Mouse (Mus musculus) liver, embryonic 13.5 days (tissue): ENCODE results near the gene Babam2. TPM values are rescaled to one million over a fixed set of nuclear protein-coding genes. Genes with fewer than 3 reads are reported as not detected.

Source experiments
- ATAC-seq: fragments of 200-750 bp; cut with Nextera tagmentation; 2 replicates; pipeline ENCODE4 v1.8.0; 2017; ENCODE audit warnings: low read depth, mild to moderate bottlenecking, moderate number of reproducible peaks, moderate library complexity
- DNase-seq: peaks from one replicate; pipeline ENCODE4 v3.0.0; 2022
- H3K27ac ChIP-seq: fragments of 300-500 bp; sonication (generic); 2 replicates; pipeline ENCODE4 v1.5.1; 2015; ENCODE audit warnings: moderate library complexity, mild to moderate bottlenecking, inconsistent platforms
- H3K27me3 ChIP-seq: fragments of 300-500 bp; sonication (generic); 2 replicates; pipeline ENCODE4 v1.6.1; 2015; ENCODE audit warnings: mild to moderate bottlenecking, inconsistent platforms
- H3K36me3 ChIP-seq: fragments of 300-500 bp; sonication (generic); 2 replicates; pipeline ENCODE4 v1.6.1; 2015; ENCODE audit warnings: mild to moderate bottlenecking, inconsistent platforms
- H3K4me1 ChIP-seq: fragments of 300-500 bp; sonication (generic); replicated peaks from 2 replicates; pipeline ENCODE4 v1.6.1; 2015; ENCODE audit warnings: inconsistent platforms
- H3K4me2 ChIP-seq: fragments of 300-500 bp; sonication (generic); 2 replicates; pipeline ENCODE4 v1.6.1; 2015; ENCODE audit warnings: inconsistent platforms, mild to moderate bottlenecking, moderate library complexity
- H3K4me3 ChIP-seq: fragments of 300-500 bp; sonication (generic); replicated peaks from 2 replicates; pipeline ENCODE4 v1.5.1; 2015; ENCODE audit warnings: mild to moderate bottlenecking, inconsistent platforms
- H3K9ac ChIP-seq: fragments of 300-500 bp; sonication (generic); 2 replicates; pipeline ENCODE4 v1.6.1; 2015; ENCODE audit warnings: mild to moderate bottlenecking, inconsistent platforms
- H3K9me3 ChIP-seq: fragments of 300-500 bp; sonication (generic); replicated peaks from 2 replicates; pipeline ENCODE4 v1.6.1; 2016; ENCODE audit warnings: inconsistent platforms
- WGBS: fragments of 180-500 bp; shearing (Covaris S2); methylation state at CpG from one replicate; pipeline ENCODE4 v1.1.7; 2015; ENCODE audit not compliant: insufficient replicate concordance; 5-methylcytosine and 5-hydroxymethylcytosine counted together
- microRNA-seq: library from miRNA; unstranded; fragments of <30 nt; microRNA quantifications from one replicate; pipeline ENCODE4, GENCODE M21; 2016
- polyA plus RNA-seq: library from polyadenylated mRNA; unstranded; fragments of >200 nt; fragmentation: Nextera tagmentation; extraction: Ambion mirVana; gene quantifications from 2 replicates; pipeline ENCODE4 v1.2.1, GENCODE M21; 2015

The Babam2 gene
- polyA plus RNA-seq, 1 experiment from 2014 or later = 37.1 TPM

DNA sequence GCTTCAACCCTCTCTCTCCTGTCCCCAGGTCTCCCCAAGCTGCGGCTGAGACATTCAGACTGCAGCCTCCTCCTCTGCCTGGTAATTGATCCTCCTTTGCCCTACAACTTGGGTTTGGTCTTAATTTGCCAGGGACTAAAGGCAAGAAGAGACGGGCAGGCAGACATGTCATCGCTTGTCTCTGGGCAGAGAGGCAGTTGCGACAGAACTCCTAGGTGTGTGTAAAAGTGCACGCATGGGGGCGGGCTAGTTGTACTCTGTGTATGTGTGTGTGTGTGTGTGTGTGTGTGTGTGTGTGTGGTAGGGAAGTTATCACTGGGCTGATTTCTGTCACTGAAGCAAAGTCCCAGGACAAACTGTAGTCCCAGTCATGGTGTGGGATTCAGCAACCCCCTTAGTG, 424.5 kb downstream of the Babam2 start:
- no peak for ATAC-seq
- H3K27ac ChIP-seq = no peak overlapping the region
- WGBS = 65% methylated on average over 6 of the region's 6 CpGs

DNA sequence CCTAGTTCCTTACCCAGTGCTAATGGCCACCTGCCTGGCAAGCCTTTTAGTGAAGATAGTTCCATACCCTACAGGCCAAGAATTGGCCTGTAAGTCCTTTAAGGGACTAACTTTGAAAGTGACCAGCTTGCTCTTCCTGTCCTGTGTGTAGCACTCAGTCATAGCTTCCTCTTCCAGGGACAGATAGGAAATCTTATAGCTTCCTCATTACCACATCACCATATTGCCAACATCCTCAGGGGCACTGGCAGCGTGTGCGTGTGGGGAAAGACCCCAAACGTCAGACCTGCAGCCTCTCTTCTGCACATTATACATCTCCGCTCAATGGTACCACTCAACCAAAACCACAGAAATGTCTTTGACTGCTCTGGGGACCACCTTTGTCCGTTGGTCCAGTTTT, 424.9 kb downstream of the Babam2 start:
- no peak overlapping the region for H3K9ac ChIP-seq
- 24% methylated on average over 5 of the region's 5 CpGs for WGBS
- DNase-seq (no peak), ATAC-seq (no peak)
- H3K9me3 ChIP-seq = no peaks in the 10 kb centered on the region
- no peak overlapping the region for H3K4me2 ChIP-seq
- H3K4me1 ChIP-seq = 0 out of 2 replicates have a peak, but pooled peaks cover 3% of the 10 kb centered on the region
- H3K27ac ChIP-seq = no peak overlapping the region
- no peak overlapping the region for H3K4me3 ChIP-seq
- H3K27me3 ChIP-seq = 0 out of 2 replicates have a peak, but pooled peaks cover 7% of the 10 kb centered on the region
- no peaks in the 10 kb centered on the region for H3K36me3 ChIP-seq

More for the DNA sequence above, 424.5 kb downstream of the Babam2 start:
- H3K36me3 ChIP-seq = no peaks in the 10 kb centered on the region
- H3K4me2 ChIP-seq = no peak overlapping the region
- no peak overlapping the region for H3K9ac ChIP-seq
- DNase-seq = no peak
- no peak overlapping the region for H3K4me3 ChIP-seq
- 0 out of 2 replicates have a peak, but pooled peaks cover 3% of the 10 kb centered on the region for H3K4me1 ChIP-seq
- 0 out of 2 replicates have a peak, but pooled peaks cover 7% of the 10 kb centered on the region for H3K27me3 ChIP-seq
- H3K9me3 ChIP-seq = no peaks in the 10 kb centered on the region

DNA sequence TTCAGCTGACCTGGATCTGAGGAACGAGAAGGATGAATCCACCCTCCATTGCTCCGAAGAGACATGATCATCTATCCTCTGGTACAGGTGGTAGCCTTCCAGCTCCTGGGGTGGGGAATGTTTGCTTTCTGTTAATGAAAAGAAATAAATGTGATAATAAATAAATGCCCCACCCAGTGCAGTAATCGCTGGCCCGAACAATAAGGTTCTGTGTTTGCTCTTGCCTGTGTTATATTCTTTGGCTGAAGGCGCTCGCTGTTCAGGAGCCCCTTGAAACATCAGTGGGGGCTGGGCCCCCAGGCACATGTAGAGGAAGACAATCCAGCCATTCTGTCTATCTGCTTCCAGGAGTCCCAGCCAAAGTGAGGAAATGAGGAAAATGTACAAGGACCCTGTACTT, 427.5 kb downstream of the Babam2 start:
- DNase-seq = no peak
- no peaks in the 10 kb centered on the region for H3K9me3 ChIP-seq
- 0 out of 2 replicates have a peak, but pooled peaks cover 3% of the 10 kb centered on the region for H3K4me1 ChIP-seq
- WGBS = 79% methylated on average over 6 of the region's 6 CpGs
- no peak overlapping the region for H3K4me3 ChIP-seq
- H3K9ac ChIP-seq = no peak overlapping the region
- no peaks in the 10 kb centered on the region for H3K36me3 ChIP-seq
- no peak overlapping the region for H3K4me2 ChIP-seq
- ATAC-seq = no peak
- H3K27me3 ChIP-seq = peaks cover 19% of the 10 kb centered on the region
- H3K27ac ChIP-seq = no peak overlapping the region

DNA sequence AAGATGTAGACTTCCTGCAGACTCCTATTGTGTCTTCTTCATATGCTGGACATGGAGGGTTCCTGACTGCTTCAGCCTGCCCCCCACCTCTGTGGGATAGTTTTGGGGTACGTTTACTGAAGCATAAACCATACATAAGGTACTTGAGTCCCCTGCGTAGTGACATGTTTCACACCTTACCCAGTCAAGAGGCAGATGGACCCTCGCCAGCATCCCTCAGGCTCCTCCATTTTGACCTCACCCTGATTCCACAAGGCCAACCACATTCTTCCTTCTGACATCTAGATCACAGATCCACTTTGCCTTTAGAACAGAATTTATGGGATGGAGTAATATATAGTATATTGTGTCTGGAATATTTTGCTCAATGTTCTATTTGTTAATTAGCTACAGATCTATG, 429.7 kb downstream of the Babam2 start:
- Histone ChIP-seq H3K4me2 (no peak overlapping the region), H3K9ac (no peak overlapping the region), H3K4me1 (0 out of 2 replicates have a peak, but pooled peaks cover 1% of the 10 kb centered on the region), H3K4me3 (no peak overlapping the region), H3K27me3 (peaks cover 40% of the 10 kb centered on the region), H3K9me3 (no peaks in the 10 kb centered on the region), H3K36me3 (no peaks in the 10 kb centered on the region), H3K27ac (no peak overlapping the region)
- ATAC-seq (no peak), DNase-seq (no peak)
- WGBS = 62% methylated on average over 3 of the region's 3 CpGs

DNA sequence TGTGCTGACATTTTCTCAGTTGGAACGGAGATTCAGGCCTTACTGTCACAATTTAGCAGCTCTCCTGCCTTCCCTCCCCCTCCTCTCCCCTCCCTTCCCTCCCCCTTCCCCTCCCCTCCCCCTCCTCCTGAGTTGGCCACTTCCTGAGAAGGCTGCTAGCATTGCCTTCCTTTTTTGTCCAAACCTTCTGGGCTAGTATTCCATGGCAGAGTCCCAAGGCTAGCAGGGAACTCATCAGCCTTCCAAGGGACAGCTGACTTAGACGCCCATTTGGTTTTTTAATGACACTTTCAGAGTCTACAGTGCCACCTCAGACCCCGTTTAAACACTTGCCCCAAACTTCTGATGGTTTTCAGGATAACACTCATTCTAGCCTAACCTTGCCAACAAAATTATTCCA, 430.4 kb downstream of the Babam2 start:
- Histone ChIP-seq H3K27me3 (peaks cover 47% of the 10 kb centered on the region), H3K4me3 (no peak overlapping the region), H3K4me2 (no peak overlapping the region), H3K9ac (no peak overlapping the region), H3K36me3 (no peaks in the 10 kb centered on the region), H3K27ac (no peak overlapping the region), H3K4me1 (0 out of 2 replicates have a peak, but pooled peaks cover 2% of the 10 kb centered on the region), H3K9me3 (no peaks in the 10 kb centered on the region)
- ATAC-seq (no peak), DNase-seq (no peak)
- WGBS = 23% methylated on average over 3 of the region's 3 CpGs

DNA sequence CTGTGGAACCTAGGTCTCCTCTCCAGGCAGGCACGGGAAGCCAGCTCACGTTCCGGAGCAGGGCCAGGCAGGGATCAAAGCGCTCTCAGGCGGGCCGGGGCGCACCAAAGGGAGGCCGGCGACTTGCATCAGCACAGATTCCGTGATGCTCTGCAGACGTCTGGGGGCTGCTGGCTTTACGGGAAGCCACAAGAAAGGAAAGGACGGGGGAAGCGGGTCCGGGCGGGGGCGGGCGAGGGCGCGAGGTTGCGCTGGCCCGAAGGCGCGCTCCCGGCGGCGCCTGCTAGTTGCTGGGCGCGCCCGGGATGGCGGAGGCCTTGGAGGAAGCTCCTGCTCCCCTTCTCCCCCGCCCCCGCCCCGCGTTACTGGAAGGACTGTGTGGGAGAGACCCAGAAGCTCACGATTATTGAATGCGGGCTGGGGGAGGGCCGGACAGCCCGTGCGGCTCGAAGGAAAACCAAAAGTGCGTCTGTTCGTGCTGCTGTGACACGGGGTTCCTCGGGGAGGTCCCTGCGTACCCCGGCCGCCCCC, 435.6 kb downstream of the Babam2 start:
- H3K4me3 ChIP-seq = peak overlapping the region; percentile 62
- DNase-seq (no peak), ATAC-seq (no peak)
- peak overlapping the region; percentile 34; the same call in 1 of the 2 replicates for H3K27ac ChIP-seq
- H3K36me3 ChIP-seq = no peaks in the 10 kb centered on the region
- 3% methylated on average over 41 of the region's 48 CpGs for WGBS
- peak overlapping the region; percentile 71 for H3K4me2 ChIP-seq
- peak overlapping the region; percentile 50 for H3K9ac ChIP-seq
- H3K27me3 ChIP-seq = peaks cover 93% of the 10 kb centered on the region
- H3K9me3 ChIP-seq = no peaks in the 10 kb centered on the region
- H3K4me1 ChIP-seq = peaks cover 26% of the 10 kb centered on the region

DNA sequence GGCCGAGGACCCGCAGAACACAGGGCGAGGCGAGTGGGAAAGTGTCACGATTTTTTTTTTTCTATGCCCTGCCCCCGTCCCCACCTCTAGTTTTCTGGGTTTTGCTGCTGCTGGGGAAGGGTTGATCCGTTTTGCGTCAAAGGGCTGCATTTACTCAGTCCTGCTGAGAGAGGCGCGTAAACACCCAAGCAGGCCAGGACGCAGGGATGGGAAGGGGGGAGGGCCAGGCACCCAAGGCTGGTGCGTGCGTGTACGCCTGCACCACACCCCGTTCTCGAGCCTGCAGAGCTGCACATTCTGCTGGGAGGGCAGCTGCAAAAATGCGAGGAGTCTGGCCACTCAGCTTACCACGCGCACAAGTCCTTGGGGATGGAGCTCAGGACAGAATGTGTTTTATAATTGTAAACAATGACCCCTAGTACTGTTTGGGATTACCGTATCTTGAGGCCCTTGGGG, 436.1 kb downstream of the Babam2 start:
- no peak for ATAC-seq

DNA sequence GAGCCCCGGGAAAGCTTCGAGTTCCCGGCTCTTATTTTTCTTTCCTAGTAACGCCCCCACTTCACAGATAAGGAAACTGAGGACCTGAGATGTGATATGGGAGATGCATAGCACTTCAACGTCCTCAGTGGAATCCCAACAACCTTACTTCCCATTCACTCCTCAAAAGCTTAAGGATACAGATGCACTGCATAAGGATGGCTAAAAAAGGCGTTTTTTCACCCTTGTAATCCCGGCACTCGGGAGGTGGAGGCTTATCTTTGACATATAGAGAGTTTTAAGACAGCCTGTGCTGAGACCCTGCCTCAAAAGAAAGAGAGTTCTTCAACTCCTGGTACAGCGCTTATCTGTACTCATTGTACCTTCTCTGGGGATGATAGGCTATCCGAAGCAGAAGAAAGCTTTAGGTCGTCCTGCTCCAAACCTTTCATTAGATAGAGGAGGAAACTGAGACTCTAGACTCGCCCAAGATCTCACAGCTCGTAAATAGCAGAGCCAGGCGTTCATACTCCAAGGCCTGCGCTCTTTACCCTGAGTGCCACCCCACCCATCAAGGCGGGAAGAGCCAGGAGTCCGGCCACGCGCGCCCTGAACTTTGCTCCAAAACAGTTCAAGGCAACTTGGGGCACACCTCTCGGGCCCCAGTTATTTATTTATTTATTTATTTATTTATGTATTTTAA, 436.7 kb downstream of the Babam2 start:
- Histone ChIP-seq H3K27ac (0 out of 2 replicates have a peak overlapping the region, but pooled peaks have one; percentile 39), H3K9me3 (no peaks in the 10 kb centered on the region), H3K4me1 (peaks cover 26% of the 10 kb centered on the region), H3K4me2 (peak overlapping the region; percentile 71), H3K36me3 (no peaks in the 10 kb centered on the region), H3K27me3 (peaks cover 97% of the 10 kb centered on the region), H3K9ac (no peak overlapping the region), H3K4me3 (peak overlapping the region; percentile 62)
- 2% methylated on average over 21 of the region's 21 CpGs for WGBS
- no peak for ATAC-seq
- no peak for DNase-seq

More for the DNA sequence above, 436.1 kb downstream of the Babam2 start:
- Histone ChIP-seq H3K4me3 (peak overlapping the region; percentile 62), H3K9me3 (no peaks in the 10 kb centered on the region), H3K9ac (peak overlapping the region; percentile 50; the same call in 1 of the 2 replicates), H3K27ac (peak overlapping the region; percentile 39; the same call in 1 of the 2 replicates), H3K4me1 (peaks cover 26% of the 10 kb centered on the region), H3K27me3 (peaks cover 98% of the 10 kb centered on the region), H3K36me3 (no peaks in the 10 kb centered on the region), H3K4me2 (peak overlapping the region; percentile 71)
- WGBS = under 1% methylated on average over 20 of the region's 20 CpGs
- no peak for DNase-seq

Small RNA genes lying within 50 kb of the gene (microRNA-seq; reads per million reads assigned to microRNA genes)
- not detected for gene Mir3473e

Other genes with a start within 250 kb of the Babam2 start
- gene Zfp512, start 245.3 kb upstream of the Babam2 start, polyA plus RNA-seq = 14.5 and 16.3 TPM in 2 replicates
- gene 4930548H24Rik, start 211.9 kb upstream of the Babam2 start, polyA plus RNA-seq = not detected in 2 replicates
- gene Gpn1, start 202.9 kb upstream of the Babam2 start, polyA plus RNA-seq = 26.3 and 26.7 TPM in 2 replicates
- 14.7 and 15.7 TPM in 2 replicates for gene Slc4a1ap, start 170.7 kb upstream of the Babam2 start, polyA plus RNA-seq
- 8.7 and 10.6 TPM in 2 replicates for gene Supt7l, start 169.9 kb upstream of the Babam2 start, polyA plus RNA-seq
- gene Mrpl33, start 100.7 kb upstream of the Babam2 start, polyA plus RNA-seq = 240 and 241 TPM in 2 replicates
- gene Rbks, start 57 bp upstream of the Babam2 start, polyA plus RNA-seq = 21.2 and 22.9 TPM in 2 replicates